Mouse (Mus musculus): ENCODE results near the gene Stxbp5. TPM values are rescaled to one million over a fixed set of nuclear protein-coding genes. Genes with fewer than 3 reads are reported as not detected.
A peak's percentile ranks its signal among the peaks of the same experiment; 100 is the strongest.

Stxbp5 gene
- polyA plus RNA-seq, 1 experiment from 2014 or later = 6.0 TPM

DNA sequence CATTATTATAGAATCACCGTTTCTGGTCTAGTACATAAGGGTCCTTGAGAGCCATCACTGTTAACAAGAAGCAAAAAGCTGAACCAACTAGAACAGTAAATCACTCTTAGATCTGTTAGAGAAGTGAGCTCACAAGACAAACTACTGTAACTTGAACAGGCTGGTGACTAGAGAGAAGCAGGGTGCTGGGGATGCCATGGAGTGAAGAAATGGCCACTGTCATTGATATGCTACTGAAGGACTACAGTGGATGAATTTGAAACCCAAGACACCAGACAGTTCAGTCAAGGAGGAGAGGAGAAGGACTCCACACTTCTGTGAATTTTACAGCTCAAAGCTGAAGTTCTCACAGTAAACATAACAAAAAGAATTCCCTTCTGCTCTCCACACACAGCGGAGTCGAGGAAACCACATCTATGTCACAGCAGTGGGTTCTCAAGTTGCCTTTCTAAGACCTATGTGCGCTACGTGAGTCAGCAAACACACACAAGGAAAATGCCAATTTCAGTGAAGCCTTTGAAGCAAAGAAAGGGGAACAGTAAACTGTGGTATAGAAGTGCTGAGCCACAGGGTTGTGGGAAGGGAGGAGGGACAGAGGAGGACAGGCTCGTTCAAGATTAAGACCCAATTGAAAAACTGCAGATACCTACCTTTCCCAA is 20.7 kb downstream of the Stxbp5 start:
- ATAC-seq (ENCODE audit: insufficient read depth) (no peak), DNase-seq (no peak)
- Histone ChIP-seq H3K27ac (ENCODE audit: low read depth) (no peak overlapping the region), H3K27me3 (ENCODE audit: insufficient read depth, low read length) (no peaks in the 10 kb centered on the region), H3K36me3 (ENCODE audit: insufficient read depth) (0 out of 2 replicates have a peak, but pooled peaks cover 3% of the 10 kb centered on the region), H3K4me3 (ENCODE audit: low read depth, low read length) (no peak overlapping the region), H3K9ac (no peak overlapping the region), H3K4me1 (ENCODE audit: insufficient read depth) (no peaks in the 10 kb centered on the region), H3K9me3 (ENCODE audit: low read depth, low read length) (no peaks in the 10 kb centered on the region), H3K4me2 (no peak overlapping the region)
- no peak for TF ChIP-seq CTCF (IDR thresholded peaks at IDR 0.05; ENCODE audit: low read depth)
- WGBS = 63% methylated on average over 6 of the region's 6 CpGs

- WGBS = 71% methylated on average over 6 of the region's 6 CpGs
These were observed 21.9 kb downstream of the Stxbp5 start for GRCm38 (mm10) chr10:9878821-9879489.

GRCm38 (mm10) chr10:9875905-9876304 is 25.0 kb downstream of the Stxbp5 start:
- Histone ChIP-seq H3K27me3 (ENCODE audit: insufficient read depth, low read length) (no peaks in the 10 kb centered on the region), H3K4me3 (ENCODE audit: low read depth, low read length) (no peak overlapping the region), H3K9ac (no peak overlapping the region), H3K9me3 (ENCODE audit: low read depth, low read length) (no peaks in the 10 kb centered on the region), H3K36me3 (ENCODE audit: insufficient read depth) (no peaks in the 10 kb centered on the region), H3K4me1 (ENCODE audit: insufficient read depth) (no peaks in the 10 kb centered on the region), H3K27ac (ENCODE audit: low read depth) (no peak overlapping the region), H3K4me2 (no peak overlapping the region)
- DNase-seq = no peak
- ATAC-seq (ENCODE audit: insufficient read depth) = no peak
- 79% methylated on average over 3 of the region's 3 CpGs for WGBS
- TF ChIP-seq CTCF (IDR thresholded peaks at IDR 0.05; ENCODE audit: low read depth) = no peak

More at GRCm38 (mm10) chr10:9878821-9879489, 21.9 kb downstream of the Stxbp5 start:
- no peak overlapping the region for H3K4me2 ChIP-seq
- no peak for TF ChIP-seq CTCF (IDR thresholded peaks at IDR 0.05; ENCODE audit: low read depth)
- no peaks in the 10 kb centered on the region for H3K36me3 ChIP-seq (ENCODE audit: insufficient read depth)
- H3K27me3 ChIP-seq (ENCODE audit: insufficient read depth, low read length) = no peaks in the 10 kb centered on the region
- H3K9ac ChIP-seq = no peak overlapping the region
- H3K4me3 ChIP-seq (ENCODE audit: low read depth, low read length) = no peak overlapping the region
- DNase-seq (no peak), ATAC-seq (ENCODE audit: insufficient read depth) (no peak)
- no peaks in the 10 kb centered on the region for H3K9me3 ChIP-seq (ENCODE audit: low read depth, low read length)
- no peaks in the 10 kb centered on the region for H3K4me1 ChIP-seq (ENCODE audit: insufficient read depth)
- H3K27ac ChIP-seq (ENCODE audit: low read depth) = no peak overlapping the region

DNA sequence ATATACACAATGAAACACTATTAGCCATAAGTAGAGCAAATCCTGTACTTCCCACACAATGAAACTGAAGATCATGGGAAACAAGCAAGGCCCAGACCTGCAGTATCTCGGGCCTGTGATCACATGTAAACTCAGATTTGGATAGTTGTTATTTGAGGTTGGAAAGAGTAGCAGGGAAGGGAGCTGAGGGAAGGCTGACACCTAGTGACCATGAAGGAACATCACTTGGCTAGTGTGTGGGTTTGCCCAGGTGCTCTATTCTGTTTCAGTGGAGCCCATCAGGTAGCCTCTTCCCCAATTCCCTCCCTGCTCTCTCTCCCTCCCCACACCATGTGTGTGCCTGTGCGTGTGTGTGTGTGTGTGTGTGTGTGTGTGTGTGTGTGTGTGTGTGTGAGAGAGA is 28.7 kb downstream of the Stxbp5 start:
- Histone ChIP-seq H3K9me3 (ENCODE audit: low read depth, low read length) (no peaks in the 10 kb centered on the region), H3K36me3 (ENCODE audit: insufficient read depth) (no peaks in the 10 kb centered on the region), H3K9ac (no peak overlapping the region), H3K4me1 (ENCODE audit: insufficient read depth) (no peaks in the 10 kb centered on the region), H3K27me3 (ENCODE audit: insufficient read depth, low read length) (no peaks in the 10 kb centered on the region), H3K4me2 (no peak overlapping the region), H3K27ac (ENCODE audit: low read depth) (no peak overlapping the region), H3K4me3 (ENCODE audit: low read depth, low read length) (no peak overlapping the region)
- no peak for ATAC-seq (ENCODE audit: insufficient read depth)
- peak; percentile 17 for DNase-seq
- WGBS = 59% methylated on average over 2 of the region's 2 CpGs
- peak; percentile 35 for TF ChIP-seq CTCF (IDR thresholded peaks at IDR 0.05; ENCODE audit: low read depth)

DNA sequence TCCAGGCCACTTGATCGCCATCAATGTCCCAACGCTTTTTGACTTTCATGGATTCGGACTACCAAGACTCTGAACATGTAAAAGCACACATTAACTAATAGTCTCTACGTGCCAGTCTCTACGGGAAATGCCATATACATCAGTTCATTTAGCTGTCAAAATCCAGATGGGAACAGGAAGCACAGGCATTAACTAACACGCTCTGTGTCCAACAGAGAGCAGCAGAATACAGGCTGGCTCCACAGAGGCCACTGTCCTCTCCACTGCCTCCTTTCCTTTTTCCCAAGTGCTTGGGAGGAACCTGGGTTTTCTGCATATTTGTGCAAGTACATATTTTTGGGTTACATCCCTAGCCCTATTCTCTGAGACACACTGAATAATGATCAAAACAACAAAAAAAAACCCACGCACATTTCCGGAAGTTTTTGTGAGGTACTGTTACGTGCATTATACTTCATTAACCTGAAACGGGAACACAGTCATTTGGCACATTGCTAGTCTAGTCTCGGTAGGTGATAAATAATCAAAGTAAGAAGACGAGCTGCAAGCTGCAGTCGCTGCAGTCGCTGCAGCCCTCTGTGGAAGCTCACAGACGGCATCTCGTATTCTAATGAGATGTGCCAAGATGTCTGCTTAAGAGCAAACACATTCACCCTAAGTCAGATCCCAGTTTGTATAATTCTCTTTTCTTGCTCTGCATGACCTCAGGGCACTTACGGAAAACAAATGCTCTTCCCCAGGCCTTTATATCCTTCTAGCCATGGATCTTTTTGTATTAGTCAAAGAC is 33.9 kb downstream of the Stxbp5 start:
- no peaks in the 10 kb centered on the region for H3K9me3 ChIP-seq (ENCODE audit: low read depth, low read length)
- H3K4me2 ChIP-seq = no peak overlapping the region
- H3K36me3 ChIP-seq (ENCODE audit: insufficient read depth) = no peaks in the 10 kb centered on the region
- WGBS = 59% methylated on average over 17 of the region's 17 CpGs
- H3K4me3 ChIP-seq (ENCODE audit: low read depth, low read length) = no peak overlapping the region
- ATAC-seq (ENCODE audit: insufficient read depth) (peak; percentile 66; the same call in 1 of the 2 replicates), DNase-seq (peak; percentile 61)
- H3K4me1 ChIP-seq (ENCODE audit: insufficient read depth) = no peaks in the 10 kb centered on the region
- no peak overlapping the region for H3K9ac ChIP-seq
- peak; percentile 40 for TF ChIP-seq CTCF (IDR thresholded peaks at IDR 0.05; ENCODE audit: low read depth)
- H3K27me3 ChIP-seq (ENCODE audit: insufficient read depth, low read length) = no peaks in the 10 kb centered on the region
- H3K27ac ChIP-seq (ENCODE audit: low read depth) = no peak overlapping the region

DNA sequence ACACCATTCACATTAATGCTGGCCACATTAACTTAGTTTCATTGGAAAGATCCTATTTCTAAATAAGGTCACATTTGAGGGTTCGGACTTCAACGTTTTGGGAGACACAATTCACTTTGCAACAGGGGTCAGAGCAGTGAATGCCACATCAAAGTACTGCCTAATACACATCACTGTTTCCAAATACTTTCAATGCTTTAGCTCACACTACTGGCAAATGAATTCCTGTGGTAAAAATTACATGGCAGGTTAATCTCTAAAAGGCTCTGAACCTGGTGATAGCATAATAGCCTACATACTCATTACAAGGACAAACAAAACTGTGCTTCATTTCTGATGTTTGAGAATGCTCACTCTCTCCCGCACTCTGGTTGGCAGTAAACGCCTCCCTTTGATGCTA is 40.9 kb downstream of the Stxbp5 start:
- WGBS = 82% methylated on average over 4 of the region's 4 CpGs

GRCm38 (mm10) chr10:9859476-9859875 is 41.4 kb downstream of the Stxbp5 start:
- no peak for ATAC-seq (ENCODE audit: insufficient read depth)
- no peak overlapping the region for H3K4me3 ChIP-seq (ENCODE audit: low read depth, low read length)
- no peaks in the 10 kb centered on the region for H3K9me3 ChIP-seq (ENCODE audit: low read depth, low read length)
- no peak for TF ChIP-seq CTCF (IDR thresholded peaks at IDR 0.05; ENCODE audit: low read depth)
- no peak overlapping the region for H3K4me2 ChIP-seq
- H3K9ac ChIP-seq = no peak overlapping the region
- H3K4me1 ChIP-seq (ENCODE audit: insufficient read depth) = no peaks in the 10 kb centered on the region
- no peaks in the 10 kb centered on the region for H3K27me3 ChIP-seq (ENCODE audit: insufficient read depth, low read length)
- H3K27ac ChIP-seq (ENCODE audit: low read depth) = no peak overlapping the region
- 93% methylated on average over 3 of the region's 3 CpGs for WGBS
- H3K36me3 ChIP-seq (ENCODE audit: insufficient read depth) = peaks cover 4% of the 10 kb centered on the region; the same call in 1 of the 2 replicates
- DNase-seq = no peak

More for the DNA sequence above, 40.9 kb downstream of the Stxbp5 start:
- Histone ChIP-seq H3K27me3 (ENCODE audit: insufficient read depth, low read length) (no peaks in the 10 kb centered on the region), H3K4me3 (ENCODE audit: low read depth, low read length) (no peak overlapping the region), H3K27ac (ENCODE audit: low read depth) (no peak overlapping the region), H3K4me1 (ENCODE audit: insufficient read depth) (no peaks in the 10 kb centered on the region), H3K4me2 (no peak overlapping the region), H3K9me3 (ENCODE audit: low read depth, low read length) (no peaks in the 10 kb centered on the region), H3K36me3 (ENCODE audit: insufficient read depth) (peaks cover 3% of the 10 kb centered on the region; the same call in 1 of the 2 replicates), H3K9ac (no peak overlapping the region)
- DNase-seq = no peak
- TF ChIP-seq CTCF (IDR thresholded peaks at IDR 0.05; ENCODE audit: low read depth) = no peak
- no peak for ATAC-seq (ENCODE audit: insufficient read depth)

Measured in lung, embryonic 14.5 days (tissue).